Mouse (Mus musculus) small intestine, adult 2 months (tissue): ENCODE data around the gene Setd4. TPM values are rescaled to one million over a fixed set of nuclear protein-coding genes. Genes with fewer than 3 reads are reported as not detected.

ENCODE experiments used
- H3K27ac ChIP-seq: fragments of 200-500 bp; 2 replicates; pipeline ENCODE4 v1.5.1; 2012; ENCODE audit warnings: low read depth, low read length, control low read depth, inconsistent platforms; ENCODE audit not compliant: insufficient read depth
- H3K27me3 ChIP-seq: fragments of 200-500 bp; 2 replicates; pipeline ENCODE4 v1.6.1; 2012; ENCODE audit warnings: mild to moderate bottlenecking, moderate library complexity, low read length, inconsistent platforms; ENCODE audit not compliant: control insufficient read depth, insufficient read depth
- H3K36me3 ChIP-seq: fragments of 200-500 bp; 2 replicates; pipeline ENCODE4 v1.6.1; 2012; ENCODE audit warnings: mild to moderate bottlenecking, low read length, control low read depth, inconsistent platforms; ENCODE audit not compliant: control insufficient read depth, insufficient read depth
- H3K4me1 ChIP-seq: fragments of 200-500 bp; 2 replicates; pipeline ENCODE4 v1.6.1; 2012; ENCODE audit warnings: low read length, inconsistent platforms, mixed read lengths; ENCODE audit not compliant: control insufficient read depth, insufficient read depth, insufficient read length
- H3K4me3 ChIP-seq: fragments of 200-500 bp; 2 replicates; pipeline ENCODE4 v1.5.1; 2012; ENCODE audit warnings: low read depth, mild to moderate bottlenecking, control low read depth, inconsistent platforms, low read length, moderate library complexity
- CTCF ChIP-seq: fragments of 200-500 bp; IDR thresholded peaks from 2 replicates; pipeline ENCODE4 v1.5.1; 2012; ENCODE audit warnings: low read depth, mild to moderate bottlenecking, control low read depth, inconsistent platforms, low read length, moderate library complexity, mixed read lengths; ENCODE audit not compliant: insufficient replicate concordance, insufficient read length; ENCODE audit errors: extremely low read depth
- POLR2A ChIP-seq: fragments of 200-500 bp; IDR thresholded peaks from 2 replicates; pipeline ENCODE4 v1.6.1; 2012; ENCODE audit warnings: low read depth, mild to moderate bottlenecking, control low read depth, inconsistent platforms, low read length, moderate library complexity
- WGBS: fragments of 180-500 bp; shearing (Covaris S2); methylation state at CpG from one replicate; pipeline ENCODE4 v1.1.7; 2018; 5-methylcytosine and 5-hydroxymethylcytosine counted together
- polyA plus RNA-seq: library from polyadenylated mRNA; depleted of rRNA; stranded (reverse); fragments of >200 nt; gene quantifications from 2 replicates; pipeline ENCODE4 v1.2.3, GENCODE M21; 2012

Gene Setd4
- polyA plus RNA-seq, 1 experiment: 2.4 TPM

- WGBS: 83% methylated on average over 6 of the region's 6 CpGs
Measured at GRCm38 (mm10) chr16:93581125-93581524, 22.7 kb downstream of the Setd4 start.

DNA sequence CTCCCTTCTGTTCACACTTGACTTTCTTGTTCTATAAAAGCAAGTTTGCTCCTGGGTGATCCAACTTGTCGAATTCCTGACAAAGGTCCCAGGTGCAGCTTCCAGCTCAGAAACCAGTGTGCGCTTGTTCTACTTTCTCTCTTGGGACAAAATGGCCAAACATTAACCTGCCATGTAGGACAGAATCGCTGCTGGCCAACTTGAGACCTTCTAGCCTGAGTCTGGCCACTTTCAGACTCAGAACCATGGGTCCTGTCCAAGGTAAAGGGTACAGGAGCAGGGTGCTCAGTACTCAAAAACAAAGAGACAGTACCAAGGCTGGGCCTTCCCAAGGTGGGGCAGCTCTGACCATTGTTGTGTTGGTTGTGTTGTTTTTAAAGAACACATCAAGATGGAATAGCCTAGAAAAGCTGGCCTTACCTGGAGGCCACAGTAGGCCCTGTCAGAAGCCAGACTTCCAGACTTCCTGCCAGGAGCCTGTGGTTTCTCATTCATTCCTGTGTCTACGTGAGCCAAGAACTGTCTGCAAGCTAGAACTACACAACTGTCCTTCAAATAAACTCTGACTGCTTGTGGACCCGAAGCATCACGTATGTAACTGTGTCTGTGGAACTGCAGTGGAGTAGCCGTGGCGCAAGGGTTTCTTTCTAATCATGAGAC lies 25.4 kb downstream of the Setd4 start:
- TF ChIP-seq CTCF: no peak
- no peak for TF ChIP-seq POLR2A
- H3K36me3 ChIP-seq: no peaks in the 10 kb centered on the region
- 0 out of 2 replicates have a peak, but pooled peaks cover 3% of the 10 kb centered on the region for H3K27me3 ChIP-seq
- no peaks in the 10 kb centered on the region for H3K4me1 ChIP-seq
- no peak overlapping the region for H3K4me3 ChIP-seq
- 86% methylated on average over 8 of the region's 8 CpGs for WGBS
- no peak overlapping the region for H3K27ac ChIP-seq

More at GRCm38 (mm10) chr16:93581125-93581524, 22.7 kb downstream of the Setd4 start:
- no peak overlapping the region for H3K4me3 ChIP-seq
- TF ChIP-seq POLR2A (no peak), CTCF (no peak)
- H3K27ac ChIP-seq: no peak overlapping the region
- H3K36me3 ChIP-seq: peaks cover 2% of the 10 kb centered on the region; the same call in 1 of the 2 replicates
- H3K27me3 ChIP-seq: 0 out of 2 replicates have a peak, but pooled peaks cover 3% of the 10 kb centered on the region
- no peaks in the 10 kb centered on the region for H3K4me1 ChIP-seq

GRCm38 (mm10) chr16:93576412-93577082 lies 27.3 kb downstream of the Setd4 start:
- no peak overlapping the region for H3K27ac ChIP-seq
- no peaks in the 10 kb centered on the region; the same call in 1 of the 2 replicates for H3K4me1 ChIP-seq
- H3K4me3 ChIP-seq: no peak overlapping the region
- H3K36me3 ChIP-seq: no peaks in the 10 kb centered on the region
- 0 out of 2 replicates have a peak, but pooled peaks cover 3% of the 10 kb centered on the region for H3K27me3 ChIP-seq
- 35% methylated on average over 14 of the region's 14 CpGs for WGBS
- no peak for TF ChIP-seq POLR2A
- peak; percentile 87; the same call in 1 of the 2 replicates for TF ChIP-seq CTCF

GRCm38 (mm10) chr16:93575574-93575973 lies 28.3 kb downstream of the Setd4 start:
- Histone ChIP-seq H3K27me3 (0 out of 2 replicates have a peak, but pooled peaks cover 3% of the 10 kb centered on the region), H3K27ac (no peak overlapping the region), H3K4me1 (no peaks in the 10 kb centered on the region; the same call in 1 of the 2 replicates), H3K4me3 (no peak overlapping the region), H3K36me3 (no peaks in the 10 kb centered on the region)
- TF ChIP-seq POLR2A (no peak), CTCF (no peak)
- 56% methylated on average over 5 of the region's 5 CpGs for WGBS

- TF ChIP-seq POLR2A (no peak), CTCF (no peak)
- H3K4me1 ChIP-seq: no peaks in the 10 kb centered on the region; the same call in 1 of the 2 replicates
- H3K27ac ChIP-seq: no peak overlapping the region
- no peak overlapping the region for H3K4me3 ChIP-seq
- 67% methylated on average over 18 of the region's 18 CpGs for WGBS
- no peaks in the 10 kb centered on the region for H3K36me3 ChIP-seq
- 0 out of 2 replicates have a peak, but pooled peaks cover 3% of the 10 kb centered on the region for H3K27me3 ChIP-seq
Measured at GRCm38 (mm10) chr16:93574521-93575191, 29.2 kb downstream of the Setd4 start.

DNA sequence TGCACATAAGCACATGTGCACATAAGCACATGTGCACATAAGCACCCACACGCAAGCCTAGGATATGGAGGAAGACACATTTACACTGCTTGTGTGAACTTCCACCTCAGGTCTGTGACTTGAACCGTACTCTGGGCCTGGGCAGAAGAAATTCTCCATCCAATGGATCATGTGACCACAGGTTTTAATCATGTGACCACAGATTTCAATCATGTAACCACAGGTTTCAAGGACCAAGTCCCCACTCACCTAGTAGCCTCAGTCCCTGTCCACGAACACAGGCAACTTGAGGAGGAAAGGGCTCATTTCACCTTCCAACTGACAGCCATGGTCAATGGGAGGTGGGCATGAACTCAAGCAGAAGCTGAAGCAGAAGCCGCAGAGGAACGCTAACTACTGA lies 30.4 kb downstream of the Setd4 start:
- H3K27ac ChIP-seq: no peak overlapping the region
- TF ChIP-seq CTCF (no peak), POLR2A (no peak)

More for the DNA sequence above, 30.4 kb downstream of the Setd4 start:
- Histone ChIP-seq H3K36me3 (no peaks in the 10 kb centered on the region), H3K4me3 (no peak overlapping the region), H3K4me1 (no peaks in the 10 kb centered on the region; the same call in 1 of the 2 replicates), H3K27me3 (0 out of 2 replicates have a peak, but pooled peaks cover 3% of the 10 kb centered on the region)
- 93% methylated on average over 5 of the region's 5 CpGs for WGBS
